In the genomic region with DNA sequence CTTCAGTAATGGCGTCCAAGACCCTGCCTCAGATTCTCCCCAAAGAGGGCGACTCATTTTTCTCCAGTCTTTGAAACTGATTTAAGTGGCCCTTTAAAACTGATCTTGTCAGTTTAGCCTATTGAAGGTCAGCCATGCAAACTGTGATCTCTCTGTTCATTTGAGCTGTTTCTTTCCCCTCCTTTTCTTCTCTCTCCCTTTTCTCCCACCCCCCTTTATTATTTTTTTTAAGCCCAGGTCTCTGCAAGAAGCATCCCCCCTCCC, we compare ENCODE assay signal across 9 mouse cellular contexts. TPM values are rescaled to one million over a fixed set of nuclear protein-coding genes. Genes with fewer than 3 reads are reported as not detected.
DNase-seq lines count a peak whose midpoint lies in the region; ATAC-seq and TF ChIP-seq lines count a peak whose summit lies in the region.
"Had no signal": no experiment of that assay in that cellular context is flagged by ENCODE, and none has a peak within 500 bp of the region (broad histone marks: within the 10 kb centered on the region; RNA-seq: fewer than 3 reads in every experiment).

No protein-coding gene starts in this region.

- peaks cover 11% of the 10 kb centered on the region for H3K36me3 ChIP-seq in heart, embryonic 12.5 days
- peaks cover 32% of the 10 kb centered on the region for H3K36me3 ChIP-seq in hindbrain, embryonic 14.5 days (replicated peaks; ENCODE audit: control insufficient read depth, insufficient read depth)
- peaks cover 11% of the 10 kb centered on the region; the same call in 1 of the 2 replicates for H3K36me3 ChIP-seq in midbrain, embryonic 12.5 days

- no peak for ATAC-seq in heart, embryonic 12.5 days (ENCODE audit: insufficient number of reproducible peaks, low FRiP score)
- no peak for ATAC-seq in hindbrain, embryonic 14.5 days (ENCODE audit: low FRiP score)
- ATAC-seq in midbrain, embryonic 12.5 days (ENCODE audit: low FRiP score, low read depth): no peak

- H3K4me1 ChIP-seq in heart, embryonic 12.5 days (replicated peaks): peaks cover 26% of the 10 kb centered on the region
- no peaks in the 10 kb centered on the region for H3K4me1 ChIP-seq in cortical plate, adult 2 months (ENCODE audit: control insufficient read depth, insufficient read depth, low read length)
- H3K4me1 ChIP-seq in hindbrain, embryonic 14.5 days (replicated peaks; ENCODE audit: control insufficient read depth, insufficient read depth, low read length): peaks cover 17% of the 10 kb centered on the region; the same call in 1 of the 2 replicates
- peaks cover 9% of the 10 kb centered on the region; the same call in 1 of the 2 replicates for H3K4me1 ChIP-seq in midbrain, embryonic 12.5 days

- peak overlapping the region; percentile 40; the same call in 1 of the 2 replicates for H3K9ac ChIP-seq in heart, embryonic 12.5 days
- H3K9ac ChIP-seq in hindbrain, embryonic 14.5 days: peak overlapping the region; percentile 96
- peak overlapping the region; percentile 99 for H3K9ac ChIP-seq in midbrain, embryonic 12.5 days (replicated peaks)

- DNase-seq in heart, postnatal 14 days: no peak
- DNase-seq in hindbrain, embryonic 14.5 days (ENCODE audit: low spot score): no peak
- no peak for DNase-seq in right cerebral cortex, adult 2 months (ENCODE audit: low spot score in 2 of 2)
- DNase-seq in layer of hippocampus, adult 18-20 months (ENCODE audit: low spot score in 2 of 2): no peak
- DNase-seq in urinary bladder, postnatal 4 days (ENCODE audit: low spot score in 2 of 2): no peak

- intact Hi-C loops in heart, postnatal 14 days (cut with DNase I): no loop called here

- TF ChIP-seq CTCF in cortical plate, adult 2 months (IDR thresholded peaks at IDR 0.05; ENCODE audit: extremely low read depth, insufficient read depth, low read length): no peak

- TF ChIP-seq POLR2A in cortical plate, adult 2 months (IDR thresholded peaks at IDR 0.05; ENCODE audit: extremely low read depth, insufficient read depth, low read length): no peak

- H3K4me2 ChIP-seq in heart, embryonic 12.5 days: peak overlapping the region; percentile 86
- peak overlapping the region; percentile 81 for H3K4me2 ChIP-seq in hindbrain, embryonic 14.5 days (replicated peaks)
- H3K4me2 ChIP-seq in midbrain, embryonic 12.5 days (replicated peaks): peak overlapping the region; percentile 66

- H3K9me3 ChIP-seq in heart, embryonic 12.5 days (replicated peaks): no peaks in the 10 kb centered on the region
- no peaks in the 10 kb centered on the region for H3K9me3 ChIP-seq in hindbrain, embryonic 14.5 days (ENCODE audit: control insufficient read depth, low read length)
- no peaks in the 10 kb centered on the region for H3K9me3 ChIP-seq in midbrain, embryonic 12.5 days

- peak overlapping the region; percentile 32 for H3K4me3 ChIP-seq in heart, embryonic 12.5 days
- H3K4me3 ChIP-seq in cortical plate, adult 2 months (ENCODE audit: insufficient read depth, low read length): peak overlapping the region; percentile 29
- H3K4me3 ChIP-seq in hindbrain, embryonic 14.5 days (replicated peaks; ENCODE audit: low read length): peak overlapping the region; percentile 85
- H3K4me3 ChIP-seq in midbrain, embryonic 12.5 days: peak overlapping the region; percentile 85
- H3K4me3 ChIP-seq: megakaryocyte, embryonic 14.5 days had no signal

- peaks cover 40% of the 10 kb centered on the region for H3K27me3 ChIP-seq in heart, embryonic 12.5 days (replicated peaks)
- peaks cover 4% of the 10 kb centered on the region; the same call in 1 of the 2 replicates for H3K27me3 ChIP-seq in hindbrain, embryonic 14.5 days (ENCODE audit: control insufficient read depth, insufficient read depth, low read length)
- peaks cover 59% of the 10 kb centered on the region for H3K27me3 ChIP-seq in midbrain, embryonic 12.5 days

- 36% methylated on average over 2 of the region's 2 CpGs for WGBS in heart, embryonic 12.5 days
- WGBS in hindbrain, embryonic 14.5 days: 8% methylated on average over 2 of the region's 2 CpGs
- 0% methylated on average over 2 of the region's 2 CpGs for WGBS in midbrain, embryonic 12.5 days

- H3K27ac ChIP-seq in heart, embryonic 12.5 days (ENCODE audit: poor library complexity, severe bottlenecking): no peak overlapping the region
- H3K27ac ChIP-seq in cortical plate, adult 2 months (ENCODE audit: insufficient read depth, low read length): no peak overlapping the region
- H3K27ac ChIP-seq in hindbrain, embryonic 14.5 days: peak overlapping the region; percentile 99
- peak overlapping the region; percentile 99 for H3K27ac ChIP-seq in midbrain, embryonic 12.5 days (replicated peaks)

RNA-seq across cellular contexts. Expression of a gene that starts 11.2 kb away (rescaled TPM):
- polyA plus RNA-seq in heart, embryonic 12.5 days (2016; fragmentation: Nextera tagmentation; extraction: Ambion mirVana): 26.5 and 27.7 TPM in 2 replicates
- total RNA-seq in heart, postnatal 14 days (2021): 10 to 100 TPM; 24.8 to 26.9 TPM
- 13.8 and 21.2 TPM in 2 replicates for polyA plus RNA-seq in cortical plate, adult 2 months (2012; rRNA removed)
- polyA plus RNA-seq in hindbrain, embryonic 14.5 days (2014; fragmentation: Nextera tagmentation; extraction: Ambion mirVana): 105 and 127 TPM in 2 replicates
- 105 and 143 TPM in 2 replicates for polyA plus RNA-seq in midbrain, embryonic 12.5 days (2016; fragmentation: Nextera tagmentation; extraction: Ambion mirVana)
- total RNA-seq in layer of hippocampus, adult 18-20 months (2021): 10 to 100 TPM; 40.8 to 55.2 TPM

Comparison
In these comparisons a context has a peak if more than half of its experiments do, and no peak if none do; other contexts are left out.
1. H3K27ac ChIP-seq: peak in hindbrain, embryonic 14.5 days (single experiment) and midbrain, embryonic 12.5 days (single experiment); none in heart, embryonic 12.5 days (single experiment) and cortical plate, adult 2 months (single experiment).
2. H3K4me3 ChIP-seq: peak in every context shown above with its lines; median percentile 85 in hindbrain, embryonic 14.5 days; 85 in midbrain, embryonic 12.5 days; 32 in heart, embryonic 12.5 days; 29 in cortical plate, adult 2 months.
3. H3K9ac ChIP-seq: peak in every context shown above with its lines; median percentile 99 in midbrain, embryonic 12.5 days; 96 in hindbrain, embryonic 14.5 days; 40 in heart, embryonic 12.5 days.
4. Peak in every context shown above with its lines, with median percentiles within 50 percentile points of each other: H3K4me2 ChIP-seq.